Mouse (Mus musculus) retina, embryonic 14.5 days (tissue): Measurements from ENCODE around the gene Olfr1256.

Source experiments
- DNase-seq: peaks from one replicate; pipeline ENCODE4 v3.0.0-alpha.2; 2015; ENCODE audit warnings: low spot score

Gene Olfr1256

DNA sequence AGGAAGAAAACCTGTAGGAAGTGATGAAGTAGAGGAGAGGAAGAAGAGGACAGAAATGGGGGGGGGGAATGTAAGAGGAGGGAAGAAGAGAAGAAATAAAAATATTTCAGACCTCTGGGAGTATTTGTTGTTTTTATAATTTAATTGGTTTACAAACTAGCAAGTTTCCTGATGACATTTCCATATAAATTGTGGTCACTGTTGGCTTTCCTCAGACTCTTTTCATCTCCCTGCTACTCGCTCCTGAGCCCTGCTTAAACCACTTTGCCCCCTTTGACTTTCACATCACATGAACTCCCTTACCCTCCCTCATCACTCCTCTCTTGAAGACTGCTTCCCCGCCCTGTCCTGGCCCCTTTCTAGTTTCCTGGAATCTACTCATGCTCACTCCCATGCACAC is at the start of gene Olfr1256:
TSS of gene Olfr1256 (minus strand) at position 101 of the 400 bp plus-strand sequence.
- no peak for DNase-seq

DNA sequence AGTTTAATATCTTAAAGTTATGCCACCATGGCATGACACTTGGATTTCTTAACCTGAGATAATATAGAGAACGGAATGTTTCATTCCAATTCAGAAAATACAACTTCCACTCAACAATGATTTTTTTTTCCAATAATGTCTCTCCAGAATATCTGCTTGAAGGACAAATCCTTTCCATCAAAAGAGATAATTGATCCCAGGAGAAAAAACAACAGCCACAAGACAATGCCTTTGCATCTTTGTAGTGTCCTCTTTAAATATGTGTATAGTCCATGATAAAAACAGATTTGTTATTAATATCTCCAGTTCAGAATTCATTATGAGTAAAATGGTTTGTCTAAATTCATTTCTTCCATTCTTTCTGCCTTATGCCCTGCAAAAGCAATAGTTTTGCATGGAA is 36.8 kb upstream of the Olfr1256 start, which contains the start of gene Olfr1257:
TSS of gene Olfr1257 (plus strand) at position 301 of the 400 bp plus-strand sequence.
- DNase-seq = no peak

DNA sequence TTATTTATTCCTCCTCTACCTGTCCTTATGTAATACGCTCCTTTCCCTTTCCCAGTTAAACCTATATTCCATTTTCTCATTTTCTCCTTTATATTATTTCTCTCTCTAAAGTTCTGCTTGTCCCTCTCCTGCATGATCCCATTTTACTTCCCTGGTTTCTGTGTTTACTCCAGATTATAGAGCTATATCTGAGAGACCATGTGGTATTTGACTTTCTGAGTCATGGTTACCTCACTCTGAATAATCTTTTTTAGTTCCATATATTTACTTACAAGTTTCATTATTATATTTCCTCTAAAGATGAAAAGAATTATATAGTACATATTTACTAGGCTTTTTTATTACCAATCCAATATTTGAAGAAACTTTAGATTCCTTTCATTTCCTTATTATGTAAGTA is 7.9 kb upstream of the Olfr1256 start:
- no peak for DNase-seq

DNA sequence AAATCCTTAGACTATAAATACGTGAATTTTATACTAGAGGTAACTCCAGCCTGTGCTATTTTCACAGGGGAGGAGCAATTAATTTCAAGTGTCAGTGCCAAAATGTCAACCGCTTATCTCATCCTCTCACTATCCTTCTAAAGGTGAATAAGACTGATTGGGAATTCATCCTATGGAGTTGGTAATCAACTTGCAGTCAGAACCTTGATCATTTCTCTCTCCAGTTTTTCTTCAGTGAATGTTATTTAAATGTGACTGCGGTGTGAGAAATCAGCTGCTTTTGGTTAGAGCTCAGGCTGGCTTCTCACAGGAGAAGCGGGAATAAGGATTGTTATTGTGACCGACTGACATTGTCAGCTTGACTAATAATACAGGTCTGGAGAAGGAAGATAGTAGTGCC is 6.8 kb upstream of the Olfr1256 start, which contains the start of gene Olfr48:
TSS of gene Olfr48 (minus strand) at position 101 of the 400 bp plus-strand sequence.
- DNase-seq = no peak

DNA sequence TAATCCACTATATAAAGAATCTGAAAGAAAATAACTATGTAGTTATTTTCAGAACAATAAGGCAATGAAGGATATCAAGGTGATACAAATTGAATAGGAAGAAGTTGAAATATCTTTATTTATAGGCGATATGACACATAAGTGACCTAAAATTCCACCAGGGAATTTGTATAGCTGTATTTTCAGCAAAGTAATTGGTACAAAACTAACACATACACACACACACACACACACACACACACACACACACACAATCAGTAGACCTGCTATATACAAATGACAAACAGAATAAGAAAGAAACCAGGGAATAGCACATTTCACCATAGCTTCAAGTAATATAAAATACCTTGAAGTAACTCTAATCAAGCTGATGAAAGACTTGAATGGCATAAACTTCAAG is 21.1 kb downstream of the Olfr1256 start:
- no peak for DNase-seq

DNA sequence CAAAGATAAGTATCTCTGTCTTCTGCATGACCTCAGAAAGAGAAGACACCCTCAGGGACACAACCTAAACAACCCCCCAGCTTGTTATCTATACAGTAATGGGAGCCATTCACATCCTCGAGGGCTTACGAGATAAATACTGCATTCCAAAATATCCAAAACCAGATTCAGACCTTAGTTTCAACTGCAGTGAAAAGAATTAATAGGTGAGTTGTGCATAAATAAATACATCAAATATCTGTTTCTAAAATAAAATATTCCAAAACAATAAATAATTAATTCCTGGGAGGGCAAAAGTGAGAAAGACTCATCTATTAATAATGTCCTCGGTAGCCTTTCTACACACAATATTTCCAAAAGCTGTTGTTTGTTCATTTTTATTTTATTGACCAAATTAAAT is 29.6 kb downstream of the Olfr1256 start, which contains the start of gene Olfr1255:
TSS of gene Olfr1255 (plus strand) at position 301 of the 400 bp plus-strand sequence.
- no peak for DNase-seq

DNA sequence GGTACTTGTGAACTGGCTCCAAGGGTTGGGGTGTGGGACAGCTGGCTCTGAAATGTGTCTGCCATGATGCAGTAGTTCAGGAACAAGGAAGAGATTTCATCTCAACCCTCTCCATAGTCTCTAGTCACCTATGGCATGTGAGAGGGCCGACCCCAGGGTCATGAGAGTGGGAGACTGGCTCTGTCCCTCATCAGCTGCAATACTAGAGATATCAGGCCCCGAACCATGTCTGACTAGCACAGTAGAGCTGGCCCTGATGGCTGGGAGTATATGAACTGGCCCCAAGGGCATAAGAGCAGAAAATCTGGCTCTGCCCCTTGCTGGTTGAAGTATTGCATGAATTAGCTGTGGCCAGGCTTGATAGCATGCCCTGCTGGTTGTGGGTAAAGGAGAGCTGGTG is 30.6 kb downstream of the Olfr1256 start:
- DNase-seq = no peak

DNA sequence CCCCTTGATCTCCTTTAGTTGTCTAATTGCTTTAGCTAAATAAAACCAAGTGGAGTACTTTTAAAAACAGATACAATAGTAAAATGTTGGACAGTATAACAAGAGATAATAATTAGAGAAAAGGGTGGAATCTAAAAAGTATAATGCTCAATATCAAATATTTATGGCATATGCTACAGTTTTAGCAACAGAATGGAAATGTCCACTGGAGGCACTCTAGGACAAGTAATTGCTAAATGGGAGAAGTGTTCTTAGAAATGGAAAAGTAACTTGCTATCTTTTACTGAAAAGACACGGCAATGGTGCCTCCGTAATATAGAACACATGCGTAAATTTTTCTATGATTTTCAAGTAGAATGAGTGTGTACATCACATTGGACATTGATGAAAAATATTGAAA is 41.8 kb downstream of the Olfr1256 start:
- DNase-seq = no peak

DNA sequence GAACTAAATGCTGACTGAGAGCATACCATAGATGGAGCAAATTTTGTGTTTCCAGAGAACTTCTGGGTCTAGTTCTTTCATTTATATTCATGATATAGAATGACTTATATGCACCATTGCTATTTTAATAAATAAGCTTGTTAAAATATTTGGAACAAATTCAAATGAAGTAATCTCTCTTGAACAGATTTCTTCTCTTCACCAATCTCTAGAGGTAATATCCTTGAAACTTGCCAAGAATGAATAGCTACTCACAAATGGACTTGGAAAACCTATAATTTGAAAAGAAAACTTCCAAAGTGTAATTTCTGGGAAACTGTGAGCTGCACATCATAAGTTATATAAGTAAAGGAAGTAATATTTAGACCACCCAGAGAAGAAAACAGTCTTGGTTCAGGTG is 47.8 kb downstream of the Olfr1256 start, which contains the start of gene Olfr1254:
TSS of gene Olfr1254 (minus strand) at position 101 of the 400 bp plus-strand sequence.
- DNase-seq = no peak
